Mouse (Mus musculus): ENCODE data around the gene Map7.

- TF ChIP-seq POLR2A (IDR thresholded peaks at IDR 0.05; ENCODE audit: borderline replicate concordance, extremely low read depth, low read depth, low read length) (no peak), CTCF (IDR thresholded peaks at IDR 0.05; ENCODE audit: insufficient read depth, low read length) (no peak)
Measured at GRCm38 (mm10) chr10:20173733-20174132, 25.5 kb downstream of the Map7 start.
